Mouse (Mus musculus): ENCODE measurements around the gene Rere.

DNA sequence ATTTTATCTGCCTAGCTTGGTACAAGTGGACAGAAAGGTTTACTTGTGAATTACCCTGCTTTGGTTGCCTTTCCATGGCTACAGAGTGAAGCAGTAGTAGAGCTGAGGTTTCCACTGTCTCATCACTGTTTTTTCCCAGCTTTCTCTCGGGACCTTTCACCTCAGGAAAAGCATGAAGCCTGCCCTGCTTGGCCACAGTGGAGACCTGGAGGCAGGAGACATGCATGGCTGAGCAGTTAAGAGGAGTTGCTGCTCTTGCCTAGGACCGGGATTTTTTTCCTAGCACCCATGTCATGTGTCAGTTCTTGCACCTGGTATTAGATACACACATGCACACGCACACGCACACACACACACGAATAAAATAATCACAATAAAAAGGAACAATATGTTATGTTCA, 247.4 kb downstream of the Rere start:
- TF ChIP-seq CTCF (conservative IDR thresholded peaks at IDR 0.05; ENCODE audit: insufficient read depth, insufficient read length, low read depth, low read length) = no peak
- TF ChIP-seq POLR2A (IDR thresholded peaks at IDR 0.05; ENCODE audit: low read depth, low read length) = no peak
